Mouse (Mus musculus) heart, embryonic 14.5 days (tissue): Measurements from ENCODE around the gene Tmem232. TPM values are rescaled to one million over a fixed set of nuclear protein-coding genes. Genes with fewer than 3 reads are reported as not detected.
"Not testable (repeated sequence)": the region's sequence is repeated elsewhere in the genome, so short reads cannot be mapped to it uniquely, and the experiment has no call there.

Experiments used
- ATAC-seq: fragments of 200-750 bp; cut with Nextera tagmentation; 2 replicates; pipeline ENCODE4 v1.8.0; 2017; ENCODE audit warnings: low read depth, moderate TSS enrichment; ENCODE audit not compliant: insufficient number of reproducible peaks, insufficient read depth, low FRiP score
- H3K27ac ChIP-seq, 2 experiments: fragments of 200-500 bp in 1 of 2; fragments of 300-500 bp in 1 of 2; sonication (generic) in 1 of 2; replicated peaks in 1 of 2; 2 replicates each; pipeline ENCODE4 v1.5.1; 2012 to 2014; ENCODE audit warnings: low read depth in 2 of 2, low read length in 2 of 2, control low read depth in 1 of 2, mild to moderate bottlenecking in 1 of 2, mixed read lengths in 1 of 2; ENCODE audit not compliant: control insufficient read depth in 1 of 2, insufficient read depth in 1 of 2
- H3K27me3 ChIP-seq: fragments of 300-500 bp; sonication (generic); 2 replicates; pipeline ENCODE4 v1.6.1; 2014; ENCODE audit warnings: mild to moderate bottlenecking, low read length, control low read depth; ENCODE audit not compliant: control insufficient read depth, insufficient read depth
- H3K36me3 ChIP-seq: fragments of 300-500 bp; sonication (generic); 2 replicates; pipeline ENCODE4 v1.6.1; 2014; ENCODE audit warnings: mild to moderate bottlenecking, control low read depth, low read length, mixed read lengths; ENCODE audit not compliant: control insufficient read depth, insufficient read depth
- H3K4me1 ChIP-seq, 2 experiments: fragments of 200-500 bp in 1 of 2; fragments of 300-500 bp in 1 of 2; sonication (generic) in 1 of 2; 2 replicates each; pipeline ENCODE4 v1.6.1; 2012 to 2014; ENCODE audit warnings: low read length in 2 of 2, control low read depth in 1 of 2, mixed read lengths in 1 of 2; ENCODE audit not compliant: control insufficient read depth in 2 of 2, insufficient read depth in 2 of 2
- H3K4me2 ChIP-seq: fragments of 300-500 bp; sonication (generic); 2 replicates; pipeline ENCODE4 v1.6.1; 2014; ENCODE audit warnings: mild to moderate bottlenecking, low read length
- H3K4me3 ChIP-seq, 2 experiments: fragments of 200-500 bp in 1 of 2; fragments of 300-500 bp in 1 of 2; sonication (generic) in 1 of 2; 2 replicates each; pipeline ENCODE4 v1.5.1; 2012 to 2014; ENCODE audit warnings: low read length in 2 of 2, mild to moderate bottlenecking in 2 of 2, control low read depth in 1 of 2, low read depth in 1 of 2, moderate library complexity in 1 of 2; ENCODE audit not compliant: control insufficient read depth in 1 of 2, insufficient read depth in 1 of 2
- H3K9ac ChIP-seq: fragments of 300-500 bp; sonication (generic); 2 replicates; pipeline ENCODE4 v1.6.1; 2014; ENCODE audit warnings: mild to moderate bottlenecking, low read length
- H3K9me3 ChIP-seq: fragments of 300-500 bp; sonication (generic); 2 replicates; pipeline ENCODE4 v1.6.1; 2016; ENCODE audit warnings: low read length, control low read depth; ENCODE audit not compliant: control insufficient read depth
- WGBS: fragments of 180-500 bp; shearing (Covaris S2); extraction: QIAGEN DNeasy Blood & Tissue Kit; methylation state at CpG from one replicate; pipeline ENCODE4 v1.1.7; 2014; 5-methylcytosine and 5-hydroxymethylcytosine counted together
- polyA plus RNA-seq: library from polyadenylated mRNA; unstranded; fragments of >200 nt; fragmentation: Nextera tagmentation; extraction: Ambion mirVana; gene quantifications from 2 replicates; pipeline ENCODE4 v1.2.1, GENCODE M21; 2014

The Tmem232 gene
- polyA plus RNA-seq, 1 experiment from 2014 or later, result 0.14 TPM

- 19% methylated on average over 3 of the region's 3 CpGs for WGBS
- Histone ChIP-seq H3K9me3 (no peaks in the 10 kb centered on the region), H3K36me3 (no peaks in the 10 kb centered on the region), H3K4me3 (no peak overlapping the region), H3K4me2 (no peak overlapping the region), H3K27ac (no peak overlapping the region), H3K4me1 (peaks cover 0 to 4% of the 10 kb centered on the region in 2 experiments; a peak in 1 of 4 replicates), H3K9ac (no peak overlapping the region), H3K27me3 (no peaks in the 10 kb centered on the region)
- ATAC-seq, result no peak
These were observed 4.4 kb downstream of the Tmem232 start for GRCm38 (mm10) chr17:65536156-65536555.

DNA sequence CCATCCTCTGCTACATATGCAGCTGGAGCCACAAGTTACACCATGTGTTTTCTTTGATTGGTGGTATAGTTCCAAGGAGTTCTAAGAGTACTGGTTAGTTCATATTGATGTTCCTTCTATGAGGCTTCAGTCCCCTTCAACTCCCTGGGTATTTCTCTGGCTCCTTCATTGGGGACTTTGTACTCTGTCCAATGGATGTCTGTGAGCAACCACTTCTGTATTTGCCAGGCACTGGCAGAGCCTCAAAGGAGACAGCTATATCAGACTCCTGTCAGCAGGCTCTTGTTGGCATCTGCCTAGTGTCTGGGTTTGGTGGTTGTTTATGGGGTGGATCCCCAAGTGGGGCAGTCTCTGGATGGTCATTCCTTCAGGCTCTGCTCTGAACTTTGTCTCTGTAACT is 8.2 kb downstream of the Tmem232 start:
- not testable (repeated sequence) for H3K4me1 ChIP-seq, H3K36me3 ChIP-seq, H3K4me3 ChIP-seq, H3K27ac ChIP-seq, ATAC-seq, H3K9ac ChIP-seq, H3K4me2 ChIP-seq, H3K9me3 ChIP-seq, H3K27me3 ChIP-seq

- no peaks in the 10 kb centered on the region for H3K36me3 ChIP-seq
- no peaks in the 10 kb centered on the region for H3K27me3 ChIP-seq
- 0 out of 2 replicates have a peak, but pooled peaks have one; percentile 39 for ATAC-seq
- no peak overlapping the region for H3K4me3 ChIP-seq
- 33% methylated on average over 5 of the region's 5 CpGs for WGBS
- H3K9me3 ChIP-seq, result no peaks in the 10 kb centered on the region
- no peak overlapping the region for H3K9ac ChIP-seq
- peaks cover 3 to 8% of the 10 kb centered on the region in 2 experiments; a peak in 3 of 4 replicates for H3K4me1 ChIP-seq
- peak overlapping the region; percentile 21; the same call in 1 of the 2 replicates for H3K4me2 ChIP-seq
- H3K27ac ChIP-seq, result peak overlapping the region; percentile 57 to 62
These were observed 13.1 kb downstream of the Tmem232 start for GRCm38 (mm10) chr17:65527529-65527928.

DNA sequence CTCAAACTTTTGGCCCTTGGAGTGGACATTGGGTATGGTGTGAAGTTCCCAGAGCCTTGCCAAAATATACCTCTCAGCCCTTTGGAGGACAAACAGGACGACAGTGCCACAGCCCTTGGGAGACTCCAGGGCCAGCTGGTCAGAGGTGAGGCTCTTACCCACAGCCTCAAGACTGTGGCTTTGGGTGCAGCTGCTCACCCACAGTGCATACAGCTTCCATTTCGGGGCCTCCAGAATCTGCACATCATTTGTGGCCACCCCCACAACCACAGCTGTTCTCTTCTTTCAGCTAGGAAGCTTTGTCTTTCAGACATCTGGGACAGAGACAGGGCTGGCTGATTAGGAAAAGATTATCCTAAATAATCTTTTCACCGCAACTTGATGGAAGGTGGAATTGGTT is 27.1 kb downstream of the Tmem232 start:
- H3K4me1 ChIP-seq, result no peaks in the 10 kb centered on the region
- H3K4me3 ChIP-seq, result no peak overlapping the region
- ATAC-seq, result no peak
- 85% methylated on average over 3 of the region's 3 CpGs for WGBS
- H3K4me2 ChIP-seq, result no peak overlapping the region
- H3K27me3 ChIP-seq, result no peaks in the 10 kb centered on the region
- no peaks in the 10 kb centered on the region for H3K36me3 ChIP-seq
- no peak overlapping the region for H3K27ac ChIP-seq
- no peak overlapping the region for H3K9ac ChIP-seq
- no peaks in the 10 kb centered on the region for H3K9me3 ChIP-seq

DNA sequence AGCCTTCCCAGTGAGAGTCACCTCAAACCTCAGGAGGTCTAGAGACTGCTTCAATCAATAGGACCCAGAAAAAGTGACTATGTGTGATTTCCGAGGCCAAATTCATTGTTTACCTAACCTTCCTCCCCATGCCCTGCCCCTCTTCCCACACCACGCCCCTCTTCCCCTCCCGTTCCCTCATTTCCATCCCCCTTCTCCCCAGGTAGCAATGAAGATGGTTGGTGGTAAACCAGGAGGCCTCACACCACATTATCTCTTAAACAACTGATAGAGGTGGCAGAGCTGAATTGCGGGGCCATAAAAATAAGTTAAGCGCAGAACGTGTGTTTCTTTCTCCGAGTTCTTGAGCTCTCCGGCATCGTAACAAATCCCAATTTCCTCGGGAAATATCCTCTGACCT is 55.9 kb downstream of the Tmem232 start:
- 56% methylated on average over 10 of the region's 10 CpGs for WGBS
- no peak overlapping the region for H3K27ac ChIP-seq

GRCm38 (mm10) chr17:65476747-65477146 is 63.8 kb downstream of the Tmem232 start:
- no peak for ATAC-seq
- no peak overlapping the region for H3K9ac ChIP-seq
- H3K27me3 ChIP-seq, result no peaks in the 10 kb centered on the region
- H3K36me3 ChIP-seq, result no peaks in the 10 kb centered on the region
- no peak overlapping the region for H3K4me3 ChIP-seq
- H3K27ac ChIP-seq, result no peak overlapping the region
- no peaks in the 10 kb centered on the region for H3K4me1 ChIP-seq
- 86% methylated on average over 10 of the region's 10 CpGs for WGBS
- H3K4me2 ChIP-seq, result no peak overlapping the region
- no peaks in the 10 kb centered on the region for H3K9me3 ChIP-seq

More for the DNA sequence above, 55.9 kb downstream of the Tmem232 start:
- no peak overlapping the region for H3K4me2 ChIP-seq
- H3K9ac ChIP-seq, result no peak overlapping the region
- H3K36me3 ChIP-seq, result no peaks in the 10 kb centered on the region
- no peaks in the 10 kb centered on the region for H3K9me3 ChIP-seq
- H3K27me3 ChIP-seq, result no peaks in the 10 kb centered on the region
- no peaks in the 10 kb centered on the region for H3K4me1 ChIP-seq
- no peak overlapping the region for H3K4me3 ChIP-seq
- no peak for ATAC-seq

GRCm38 (mm10) chr17:65450818-65451217 is 89.8 kb downstream of the Tmem232 start:
- H3K36me3 ChIP-seq, result no peaks in the 10 kb centered on the region
- no peaks in the 10 kb centered on the region for H3K4me1 ChIP-seq

DNA sequence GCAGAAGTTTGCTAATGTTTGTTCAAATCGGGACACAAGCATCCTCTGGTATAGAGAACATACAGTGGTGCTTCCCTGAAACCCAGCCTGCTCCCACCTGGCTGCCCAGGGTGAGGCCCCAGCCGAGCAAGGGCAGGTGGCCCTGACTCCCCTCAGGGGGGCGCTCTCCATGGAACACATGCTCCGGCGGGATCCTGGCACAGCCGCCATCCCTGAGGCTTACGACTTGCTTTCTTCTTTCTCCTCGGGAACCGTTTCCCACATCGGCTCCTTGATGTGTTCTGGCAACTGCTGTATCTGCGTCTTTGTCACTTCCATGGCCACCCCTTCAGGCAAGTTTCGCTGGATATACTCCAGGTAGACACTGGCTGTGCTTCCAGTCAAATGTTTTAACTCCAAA is 102.7 kb downstream of the Tmem232 start:
- H3K27me3 ChIP-seq, H3K4me1 ChIP-seq, H3K4me3 ChIP-seq, H3K9me3 ChIP-seq, H3K9ac ChIP-seq, ATAC-seq, H3K27ac ChIP-seq, H3K4me2 ChIP-seq, H3K36me3 ChIP-seq: not testable (repeated sequence)
- 89% methylated on average over 12 of the region's 12 CpGs for WGBS

More at GRCm38 (mm10) chr17:65450818-65451217, 89.8 kb downstream of the Tmem232 start:
- Histone ChIP-seq H3K4me3 (no peak overlapping the region), H3K27ac (no peak overlapping the region), H3K27me3 (no peaks in the 10 kb centered on the region), H3K9me3 (no peaks in the 10 kb centered on the region), H3K9ac (no peak overlapping the region), H3K4me2 (no peak overlapping the region)
- ATAC-seq, result no peak
